Mouse (Mus musculus) hindbrain, embryonic 10.5 days (tissue): ENCODE results near the gene Ttc30a1. TPM values are rescaled to one million over a fixed set of nuclear protein-coding genes. Genes with fewer than 3 reads are reported as not detected.
A peak's percentile ranks its signal among the peaks of the same experiment; 100 is the strongest.
"Not testable (repeated sequence)": the region's sequence is repeated elsewhere in the genome, so short reads cannot be mapped to it uniquely, and the experiment has no call there.

Experiments
- DNase-seq: peaks from one replicate; pipeline ENCODE4 v3.0.0-alpha.2; 2017; ENCODE audit warnings: low spot score
- H3K27ac ChIP-seq: fragments of 300-500 bp; sonication (generic); 2 replicates; pipeline ENCODE4 v1.5.1; 2016; ENCODE audit warnings: mild to moderate bottlenecking, moderate library complexity
- H3K27me3 ChIP-seq: fragments of 300-500 bp; sonication (generic); 2 replicates; pipeline ENCODE4 v1.6.1; 2016; ENCODE audit warnings: mild to moderate bottlenecking; ENCODE audit not compliant: poor library complexity, insufficient read depth, severe bottlenecking
- H3K36me3 ChIP-seq: fragments of 300-500 bp; sonication (generic); 2 replicates; pipeline ENCODE4 v1.6.1; 2016; ENCODE audit warnings: mild to moderate bottlenecking, moderate library complexity
- H3K4me1 ChIP-seq: fragments of 300-500 bp; sonication (generic); replicated peaks from 2 replicates; pipeline ENCODE4 v1.6.1; 2016; ENCODE audit warnings: mild to moderate bottlenecking
- H3K4me3 ChIP-seq: fragments of 300-500 bp; sonication (generic); 2 replicates; pipeline ENCODE4 v1.5.1; 2016; ENCODE audit warnings: mild to moderate bottlenecking, moderate library complexity
- H3K9me3 ChIP-seq: fragments of 300-500 bp; sonication (generic); 2 replicates; pipeline ENCODE4 v1.6.1; 2016; ENCODE audit warnings: mild to moderate bottlenecking, moderate library complexity
- WGBS: fragments of 180-500 bp; shearing (Covaris S2); methylation state at CpG from one replicate; pipeline ENCODE4 v1.1.7; 2016; 5-methylcytosine and 5-hydroxymethylcytosine counted together
- polyA plus RNA-seq: library from polyadenylated mRNA; unstranded; fragments of >200 nt; fragmentation: Nextera tagmentation; extraction: Ambion mirVana; gene quantifications from 2 replicates; pipeline ENCODE4 v1.2.1, GENCODE M21; 2016

The Ttc30a1 gene
- polyA plus RNA-seq, 1 experiment from 2014 or later, result 9.7 TPM

DNA sequence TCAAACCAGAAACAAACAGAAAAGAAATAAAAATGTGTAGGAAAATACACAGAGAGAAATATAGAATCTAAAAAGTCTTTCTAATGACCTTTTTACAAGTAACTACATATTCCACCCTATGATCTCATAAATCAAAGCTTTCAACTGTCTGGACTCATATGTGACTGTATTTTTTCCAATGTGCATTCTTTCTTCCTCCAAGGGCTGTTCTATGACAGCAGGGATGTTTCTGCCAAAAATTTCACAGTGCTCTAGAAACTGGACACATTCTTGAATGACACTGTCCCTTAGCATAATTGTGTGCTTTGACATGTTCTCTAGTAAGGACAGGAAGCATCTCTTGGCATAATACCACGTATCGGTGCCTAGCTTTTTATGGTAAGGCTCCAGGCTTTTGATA is 5.7 kb downstream of the Ttc30a1 start:
- not testable (repeated sequence) for H3K9me3 ChIP-seq, DNase-seq, H3K36me3 ChIP-seq, H3K27me3 ChIP-seq, H3K27ac ChIP-seq, H3K4me3 ChIP-seq, H3K4me1 ChIP-seq
- 93% methylated on average over 2 of the region's 2 CpGs for WGBS

GRCm38 (mm10) chr2:75974131-75974530 is 7.6 kb downstream of the Ttc30a1 start:
- no peak for DNase-seq
- WGBS, result 82% methylated on average over 9 of the region's 9 CpGs
- H3K27me3 ChIP-seq, result no peaks in the 10 kb centered on the region

DNA sequence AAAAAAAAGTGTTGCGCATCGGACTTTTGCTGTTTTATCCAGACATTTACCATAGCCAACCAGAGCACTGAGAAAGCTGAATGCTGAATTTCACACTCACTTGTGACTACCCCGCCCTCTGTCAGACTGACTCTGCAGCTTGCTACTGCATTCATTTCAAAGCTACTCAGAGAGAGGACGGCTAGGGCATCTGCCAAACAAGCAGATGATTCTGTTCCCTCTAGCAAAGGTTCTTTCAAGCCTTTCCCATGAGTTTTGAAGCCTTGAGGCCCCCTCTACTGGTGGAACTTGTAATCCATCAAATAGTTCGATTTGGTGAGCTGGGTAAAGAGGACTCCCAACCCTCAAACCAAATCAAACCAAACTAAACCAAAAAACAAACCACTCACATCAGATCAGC is 16.8 kb downstream of the Ttc30a1 start:
- Histone ChIP-seq H3K36me3 (no peaks in the 10 kb centered on the region), H3K4me1 (peaks cover 29% of the 10 kb centered on the region), H3K27me3 (no peaks in the 10 kb centered on the region), H3K9me3 (no peaks in the 10 kb centered on the region), H3K4me3 (peak overlapping the region; percentile 32), H3K27ac (peak overlapping the region; percentile 17; the same call in 1 of the 2 replicates)
- DNase-seq, result peak; percentile 56
- WGBS, result 29% methylated on average over 5 of the region's 5 CpGs

More at GRCm38 (mm10) chr2:75974131-75974530, 7.6 kb downstream of the Ttc30a1 start:
- Histone ChIP-seq H3K4me3 (no peak overlapping the region), H3K36me3 (no peaks in the 10 kb centered on the region), H3K9me3 (no peaks in the 10 kb centered on the region), H3K4me1 (no peaks in the 10 kb centered on the region), H3K27ac (no peak overlapping the region)

- peak; percentile 70 for DNase-seq
- Histone ChIP-seq H3K27ac (peak overlapping the region; percentile 17; the same call in 1 of the 2 replicates), H3K9me3 (no peaks in the 10 kb centered on the region), H3K27me3 (peaks cover under 1% of the 10 kb centered on the region; the same call in 1 of the 2 replicates), H3K36me3 (no peaks in the 10 kb centered on the region), H3K4me3 (peak overlapping the region; percentile 32), H3K4me1 (peaks cover 33% of the 10 kb centered on the region)
- 18% methylated on average over 14 of the region's 14 CpGs for WGBS
Measured at GRCm38 (mm10) chr2:75964512-75964911, 17.3 kb downstream of the Ttc30a1 start.

GRCm38 (mm10) chr2:75964051-75964450 is 17.7 kb downstream of the Ttc30a1 start:
- peaks cover 5% of the 10 kb centered on the region; the same call in 1 of the 2 replicates for H3K27me3 ChIP-seq
- H3K9me3 ChIP-seq, result no peaks in the 10 kb centered on the region
- 78% methylated on average over 5 of the region's 5 CpGs for WGBS
- no peak overlapping the region for H3K27ac ChIP-seq
- no peaks in the 10 kb centered on the region for H3K36me3 ChIP-seq
- DNase-seq, result no peak
- no peak overlapping the region for H3K4me3 ChIP-seq
- peaks cover 38% of the 10 kb centered on the region for H3K4me1 ChIP-seq

- H3K36me3 ChIP-seq, result no peaks in the 10 kb centered on the region
- WGBS, result 67% methylated on average over 10 of the region's 10 CpGs
- peaks cover 39% of the 10 kb centered on the region for H3K4me1 ChIP-seq
- peaks cover 8% of the 10 kb centered on the region; the same call in 1 of the 2 replicates for H3K27me3 ChIP-seq
- H3K9me3 ChIP-seq, result no peaks in the 10 kb centered on the region
- DNase-seq, result no peak
- no peak overlapping the region for H3K27ac ChIP-seq
- no peak overlapping the region for H3K4me3 ChIP-seq
Measured at GRCm38 (mm10) chr2:75963211-75963840, 18.4 kb downstream of the Ttc30a1 start.

GRCm38 (mm10) chr2:75960366-75961330 is 21.1 kb downstream of the Ttc30a1 start:
- Histone ChIP-seq H3K36me3 (no peaks in the 10 kb centered on the region), H3K27me3 (peaks cover 8% of the 10 kb centered on the region; the same call in 1 of the 2 replicates), H3K9me3 (no peaks in the 10 kb centered on the region), H3K4me3 (peak overlapping the region; percentile 34), H3K27ac (peak overlapping the region; percentile 78), H3K4me1 (peaks cover 39% of the 10 kb centered on the region)
- WGBS, result 52% methylated on average over 15 of the region's 15 CpGs
- DNase-seq, result peak; percentile 48

DNA sequence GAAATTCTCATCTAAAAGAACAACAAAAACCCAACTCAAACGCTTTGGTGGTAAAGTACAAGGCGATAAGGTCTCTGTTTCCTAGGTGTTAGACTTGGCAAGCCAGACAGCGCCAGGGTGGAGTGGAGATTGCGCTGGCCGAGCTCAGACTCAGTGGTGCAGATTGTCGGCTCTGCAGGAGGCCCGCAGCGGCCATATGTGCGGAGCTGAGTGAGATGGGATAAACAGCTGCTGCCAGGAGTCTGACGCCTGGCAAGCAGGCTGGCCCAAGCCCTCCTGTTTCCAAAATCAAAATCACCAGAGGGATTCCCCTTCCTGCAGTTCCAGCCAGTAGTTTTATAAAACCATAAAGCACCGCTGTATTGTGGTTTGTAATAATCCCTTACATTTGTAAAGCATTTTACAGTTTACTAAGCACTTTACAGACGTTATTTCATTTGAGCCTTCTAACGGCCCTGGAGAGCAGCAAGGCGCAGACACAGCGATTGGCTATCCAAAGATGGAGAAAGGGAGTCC is 21.9 kb downstream of the Ttc30a1 start:
- Histone ChIP-seq H3K36me3 (no peaks in the 10 kb centered on the region), H3K4me3 (peak overlapping the region; percentile 34), H3K9me3 (no peaks in the 10 kb centered on the region), H3K27ac (peak overlapping the region; percentile 78), H3K27me3 (peaks cover 8% of the 10 kb centered on the region; the same call in 1 of the 2 replicates), H3K4me1 (peaks cover 37% of the 10 kb centered on the region)
- DNase-seq, result peak; percentile 49
- WGBS, result 10% methylated on average over 15 of the region's 15 CpGs

- 40% methylated on average over 18 of the region's 18 CpGs for WGBS
- H3K27me3 ChIP-seq, result peaks cover 8% of the 10 kb centered on the region; the same call in 1 of the 2 replicates
- peak overlapping the region; percentile 34 for H3K4me3 ChIP-seq
- H3K36me3 ChIP-seq, result no peaks in the 10 kb centered on the region
- peaks cover 31% of the 10 kb centered on the region for H3K4me1 ChIP-seq
- H3K9me3 ChIP-seq, result no peaks in the 10 kb centered on the region
- peak overlapping the region; percentile 78; the same call in 1 of the 2 replicates for H3K27ac ChIP-seq
- peak; percentile 29 for DNase-seq
Measured at GRCm38 (mm10) chr2:75959183-75959849, 22.5 kb downstream of the Ttc30a1 start.

GRCm38 (mm10) chr2:75955709-75956108 is 26.1 kb downstream of the Ttc30a1 start:
- no peaks in the 10 kb centered on the region for H3K36me3 ChIP-seq
- no peak overlapping the region for H3K27ac ChIP-seq
- H3K4me3 ChIP-seq, result no peak overlapping the region
- H3K4me1 ChIP-seq, result peaks cover 17% of the 10 kb centered on the region
- H3K27me3 ChIP-seq, result peaks cover 8% of the 10 kb centered on the region; the same call in 1 of the 2 replicates
- no peaks in the 10 kb centered on the region for H3K9me3 ChIP-seq
- DNase-seq, result no peak
- WGBS, result 55% methylated on average over 14 of the region's 14 CpGs

DNA sequence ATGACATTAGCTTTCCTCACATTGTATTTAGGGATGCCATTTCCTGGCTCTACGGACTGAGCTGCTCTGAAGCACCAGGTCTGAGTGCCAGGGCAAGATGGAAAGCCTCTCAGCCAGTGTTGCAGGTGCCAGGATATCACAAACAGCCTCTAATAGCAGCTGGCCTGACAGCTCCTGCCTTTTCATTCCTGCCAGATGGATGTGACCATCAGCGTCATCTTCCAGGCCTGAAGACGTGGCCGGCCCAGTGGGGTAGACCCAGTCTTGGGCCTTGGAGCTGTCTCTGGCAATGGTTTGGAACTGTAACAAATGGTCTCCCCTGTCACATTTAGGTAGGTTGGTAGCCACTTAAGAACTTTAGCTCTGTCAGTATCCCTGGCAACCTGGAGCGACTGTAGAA is 28.4 kb downstream of the Ttc30a1 start:
- H3K27me3 ChIP-seq, result no peaks in the 10 kb centered on the region
- no peaks in the 10 kb centered on the region for H3K9me3 ChIP-seq
- no peaks in the 10 kb centered on the region for H3K36me3 ChIP-seq
- H3K4me3 ChIP-seq, result no peak overlapping the region
- H3K27ac ChIP-seq, result no peak overlapping the region
- DNase-seq, result no peak
- 93% methylated on average over 5 of the region's 5 CpGs for WGBS
- H3K4me1 ChIP-seq, result no peaks in the 10 kb centered on the region

- WGBS, result 93% methylated on average over 8 of the region's 8 CpGs
- H3K27me3 ChIP-seq, result no peaks in the 10 kb centered on the region
- no peaks in the 10 kb centered on the region for H3K4me1 ChIP-seq
- H3K27ac ChIP-seq, result no peak overlapping the region
- no peaks in the 10 kb centered on the region for H3K9me3 ChIP-seq
- no peak for DNase-seq
- H3K36me3 ChIP-seq, result no peaks in the 10 kb centered on the region
- H3K4me3 ChIP-seq, result no peak overlapping the region
Measured at GRCm38 (mm10) chr2:75950685-75951084, 31.1 kb downstream of the Ttc30a1 start.
